Mouse (Mus musculus) E14TG2a.4 (cell line): ENCODE results near the gene Tpm3.

ENCODE experiments used
- CTCF ChIP-seq: conservative IDR thresholded peaks from 2 replicates; pipeline ENCODE4 v1.5.1; 2014; ENCODE audit warnings: low read length
- NANOG ChIP-seq: IDR thresholded peaks from 2 replicates; pipeline ENCODE4 v1.6.1; 2014; ENCODE audit warnings: borderline replicate concordance, low read length, mixed read lengths

DNA sequence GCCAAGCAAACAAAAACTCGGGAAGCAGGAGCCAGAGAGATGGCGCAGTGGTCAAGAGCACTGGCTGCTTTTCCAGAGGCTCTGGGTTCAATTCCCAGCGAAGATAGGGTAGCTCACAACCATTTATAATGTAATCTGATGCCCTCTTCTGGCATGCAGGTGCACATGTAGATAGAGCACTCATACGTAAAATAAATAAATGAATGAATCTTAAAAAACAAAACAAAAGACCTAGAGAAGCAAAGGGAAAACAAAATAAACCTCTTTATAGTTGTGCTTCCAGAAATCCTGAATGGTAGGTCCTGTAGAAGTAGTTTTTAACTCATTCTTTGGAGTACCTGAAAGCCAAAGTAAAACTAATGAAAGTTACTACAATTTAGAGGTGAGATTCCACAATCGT is 5.8 kb downstream of the Tpm3 start:
- TF ChIP-seq CTCF, result no peak
- TF ChIP-seq NANOG, result no peak
